Mouse (Mus musculus) forelimb bud, embryonic 11.5 days (tissue): ENCODE results near the gene Kcnj11.
A peak's percentile ranks its signal among the peaks of the same experiment; 100 is the strongest.

ENCODE experiments used
- DNase-seq: peaks from one replicate; pipeline ENCODE4 v3.0.0-alpha.2; 2012; ENCODE audit warnings: low read depth, low spot score

Kcnj11 gene

DNA sequence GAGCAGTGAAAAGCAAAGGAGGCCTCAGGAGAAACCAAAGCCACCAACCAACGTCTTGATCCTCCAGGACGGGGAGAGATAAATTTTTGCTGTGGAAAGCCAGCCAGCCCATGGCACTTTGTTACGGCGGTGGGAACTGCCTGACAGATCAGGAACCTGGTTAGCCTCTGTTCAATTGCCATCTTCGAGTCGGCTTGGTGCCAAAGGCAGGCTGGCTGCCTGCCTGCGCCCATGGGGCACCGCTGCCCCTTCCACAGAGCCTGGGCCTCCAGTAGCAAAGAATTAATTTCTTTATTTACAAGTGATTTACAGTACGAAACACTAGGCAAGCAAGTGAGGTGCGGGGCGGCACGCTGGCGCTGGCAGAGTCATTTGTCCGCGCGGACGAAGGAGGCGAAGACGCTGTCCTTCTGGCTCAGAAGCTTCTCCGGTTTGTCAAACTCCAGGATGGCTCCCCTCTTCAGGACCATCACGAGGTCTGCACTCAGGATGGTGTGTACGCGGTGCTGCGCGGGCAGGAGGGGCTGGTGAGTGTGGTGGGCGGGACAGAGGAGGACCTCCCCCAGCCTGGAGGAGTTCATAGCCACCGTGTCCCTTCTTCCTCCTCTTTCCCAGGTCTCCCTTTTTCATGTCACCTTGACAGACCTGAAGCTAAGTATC lies 3.8 kb upstream of the Kcnj11 start:
- no peak for DNase-seq

DNA sequence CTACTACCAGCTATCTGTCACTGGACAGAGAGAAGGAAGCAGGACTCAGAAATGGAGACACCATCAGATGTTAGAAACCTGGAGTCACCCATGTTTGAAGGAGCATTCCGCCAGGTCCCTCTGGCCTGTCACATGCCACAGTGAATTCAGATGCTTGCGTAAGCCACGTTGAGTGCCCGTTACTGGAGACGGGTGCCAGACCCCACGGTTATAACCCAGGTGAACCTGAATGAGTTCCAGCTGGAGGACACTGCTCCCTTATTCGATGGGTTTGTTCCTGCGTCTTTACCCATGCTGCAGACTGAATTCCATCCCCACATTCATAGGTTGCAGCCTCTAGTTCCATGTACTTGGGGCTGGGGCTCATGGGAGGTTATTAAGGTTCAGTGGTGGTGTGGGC lies 3.2 kb upstream of the Kcnj11 start:
- no peak for DNase-seq

- no peak for DNase-seq
These were observed 2.6 kb upstream of the Kcnj11 start for GRCm38 (mm10) chr7:46103075-46103591.

DNA sequence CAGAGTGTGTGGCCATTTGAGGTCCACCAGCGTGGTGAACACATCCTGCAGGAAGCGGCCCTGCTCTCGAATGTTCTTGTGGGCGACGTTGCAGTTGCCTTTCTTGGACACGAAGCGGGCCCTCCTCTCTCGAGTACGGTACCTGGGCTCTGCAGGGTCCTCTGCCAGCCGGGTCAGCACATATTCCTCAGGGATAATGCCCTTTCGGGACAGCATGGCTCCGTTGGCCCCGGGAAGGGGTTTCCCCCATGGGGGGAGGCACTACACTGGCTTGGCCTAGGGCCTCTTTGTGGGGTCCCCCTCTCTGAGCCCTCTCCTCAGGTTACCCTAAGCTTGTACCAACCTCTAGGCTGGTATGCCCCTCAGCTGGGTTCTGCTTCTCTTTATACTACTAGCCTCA lies 882 bp downstream of the Kcnj11 start:
- no peak for DNase-seq

DNA sequence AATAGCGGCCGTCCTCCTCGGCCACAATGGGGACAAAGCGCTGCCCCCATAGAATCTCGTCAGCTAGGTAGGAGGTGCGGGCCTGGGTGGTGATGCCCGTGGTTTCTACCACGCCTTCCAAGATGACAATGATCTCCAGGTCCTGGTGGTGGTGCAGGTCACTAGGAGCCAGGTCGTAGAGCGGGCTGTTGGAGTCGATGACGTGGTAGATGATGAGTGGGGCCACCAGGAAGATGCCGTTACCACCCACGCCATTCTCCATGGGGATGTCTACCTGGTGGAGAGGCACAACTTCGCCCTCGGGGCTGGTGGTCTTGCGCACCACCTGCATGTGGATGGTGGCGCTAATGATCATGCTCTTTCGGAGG lies 1.7 kb downstream of the Kcnj11 start:
- no peak for DNase-seq

GRCm38 (mm10) chr7:46098221-46098918 lies 2.2 kb downstream of the Kcnj11 start:
- no peak for DNase-seq

GRCm38 (mm10) chr7:46097319-46097783 lies 3.2 kb downstream of the Kcnj11 start:
- DNase-seq, result no peak

DNA sequence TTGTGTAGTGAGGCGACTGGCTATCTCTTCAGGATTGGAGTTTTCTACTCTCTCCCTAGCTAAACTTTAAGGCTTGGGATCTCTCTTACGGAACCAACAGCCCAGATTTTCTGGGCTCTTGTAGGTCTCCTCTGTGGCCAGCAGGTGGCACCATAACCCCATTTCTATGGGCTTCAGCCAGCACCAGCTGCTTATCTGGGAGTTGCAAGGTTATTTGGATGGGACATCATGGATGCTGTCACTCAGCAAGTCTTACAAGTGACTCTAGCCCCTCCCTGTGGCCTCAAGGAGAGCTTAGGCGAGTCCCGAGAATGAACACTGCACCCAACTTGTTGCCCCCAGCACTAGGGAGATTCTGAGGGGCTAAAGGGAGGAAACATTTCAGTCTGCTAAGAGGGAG lies 4.4 kb downstream of the Kcnj11 start:
- DNase-seq, result peak; percentile 74

DNA sequence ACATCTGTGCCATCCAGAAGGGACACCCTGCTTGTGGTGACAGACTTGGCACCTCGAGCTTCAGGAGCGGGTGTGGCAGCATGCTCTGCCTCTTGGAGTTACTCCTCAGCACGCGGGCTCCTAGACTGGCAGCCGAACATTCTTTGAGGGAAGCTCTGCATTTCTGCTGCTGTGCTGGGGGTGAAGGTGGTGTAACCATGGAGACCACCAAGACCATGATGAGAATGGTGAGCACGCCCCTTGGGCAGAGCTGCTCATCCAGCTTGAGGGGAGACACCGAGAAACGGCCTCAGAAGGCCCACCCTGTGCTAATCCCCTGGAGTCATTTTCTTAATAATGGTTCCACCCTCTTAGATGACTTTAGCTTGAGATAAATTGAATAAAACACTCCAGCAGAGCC lies 7.8 kb downstream of the Kcnj11 start:
- DNase-seq, result no peak

GRCm38 (mm10) chr7:46088241-46088640 lies 12.3 kb downstream of the Kcnj11 start:
- no peak for DNase-seq

DNA sequence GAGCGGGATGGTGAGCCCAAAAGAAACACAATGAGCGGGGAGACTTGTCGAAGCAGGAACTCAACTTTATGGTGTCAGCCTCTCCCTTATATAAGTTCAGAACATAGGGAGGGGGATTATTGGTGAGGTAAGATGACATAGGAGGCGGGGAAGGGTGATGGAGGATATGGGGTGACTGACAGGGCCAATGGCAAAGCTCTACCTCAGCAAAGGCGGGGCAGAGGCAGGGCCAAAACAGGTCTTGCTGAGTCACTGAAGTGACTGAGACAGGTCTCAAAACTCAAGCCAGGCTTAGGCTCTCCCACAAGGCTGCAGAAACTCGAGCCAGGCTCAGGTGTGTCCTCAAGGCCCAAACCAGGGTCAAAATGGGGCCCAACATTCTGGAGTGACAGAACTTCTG lies 14.2 kb downstream of the Kcnj11 start:
- no peak for DNase-seq

GRCm38 (mm10) chr7:46084839-46085513 lies 15.6 kb downstream of the Kcnj11 start:
- DNase-seq, result no peak

- DNase-seq, result no peak
These were observed 16.5 kb downstream of the Kcnj11 start for GRCm38 (mm10) chr7:46084024-46084423.

DNA sequence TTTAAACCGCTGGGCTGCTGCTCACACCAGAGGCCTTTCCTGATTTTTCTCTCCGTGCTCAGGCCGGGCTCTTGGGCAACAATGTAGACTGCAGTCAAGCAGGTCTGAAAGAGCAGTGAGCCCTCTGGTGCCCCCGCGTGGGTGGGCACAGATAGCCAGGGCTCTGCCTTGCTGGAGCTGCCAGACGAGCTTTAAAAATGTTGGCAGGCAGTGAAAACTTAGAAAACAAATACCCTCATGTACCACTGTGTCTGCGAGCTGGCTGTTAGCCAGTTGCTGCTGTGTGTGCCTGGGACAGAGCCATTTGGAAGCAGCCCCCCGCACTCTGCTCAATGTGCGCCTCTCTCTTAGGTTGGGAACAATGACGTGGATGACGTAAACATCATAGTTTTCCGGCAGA lies 22.9 kb downstream of the Kcnj11 start:
- no peak for DNase-seq

GRCm38 (mm10) chr7:46076844-46077243 lies 23.7 kb downstream of the Kcnj11 start:
- DNase-seq, result no peak

DNA sequence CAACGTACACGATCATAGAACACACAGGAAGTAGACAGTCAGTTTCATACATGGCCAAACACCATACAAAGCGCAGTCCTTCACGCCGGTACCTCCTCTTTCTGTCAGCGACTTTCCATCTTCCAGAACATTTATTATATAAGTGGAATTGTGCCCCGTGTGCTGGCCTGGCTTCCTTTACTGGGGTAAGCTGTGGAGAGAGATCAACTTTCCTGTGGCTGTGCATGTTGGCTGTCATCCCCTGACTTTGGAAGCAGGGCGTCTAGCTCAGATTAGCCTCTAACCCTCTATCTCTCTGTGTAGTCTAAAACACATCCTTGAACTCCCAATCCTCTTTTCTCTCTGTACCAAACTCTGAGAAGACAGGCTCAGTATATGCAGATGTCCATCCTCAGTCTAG lies 31.7 kb downstream of the Kcnj11 start:
- no peak for DNase-seq

GRCm38 (mm10) chr7:46063296-46063695 lies 37.3 kb downstream of the Kcnj11 start:
- DNase-seq, result no peak

GRCm38 (mm10) chr7:46061614-46062013 lies 39.0 kb downstream of the Kcnj11 start:
- no peak for DNase-seq

- DNase-seq, result no peak
These were observed 39.9 kb downstream of the Kcnj11 start for GRCm38 (mm10) chr7:46060688-46061087.

GRCm38 (mm10) chr7:46058882-46059281 lies 41.7 kb downstream of the Kcnj11 start:
- DNase-seq, result no peak

DNA sequence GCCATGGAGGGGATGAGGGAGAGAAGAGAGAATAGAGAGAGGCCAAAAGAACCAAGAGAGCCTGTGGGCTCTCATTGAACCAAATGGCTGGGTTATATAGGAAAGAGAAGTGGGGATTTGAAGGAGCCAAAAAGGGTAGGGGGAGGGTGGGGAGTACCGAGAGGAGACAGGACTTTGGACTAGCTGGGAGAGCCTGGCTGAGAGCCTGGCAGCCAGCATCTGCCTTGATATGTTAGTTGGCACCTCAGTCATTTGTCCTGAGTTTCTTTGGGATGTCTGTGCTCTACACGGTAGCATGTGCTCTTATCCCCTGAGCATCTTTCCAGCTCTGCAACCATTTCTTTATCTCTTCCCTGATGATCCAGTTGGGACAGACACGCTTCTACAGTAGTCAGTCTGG lies 47.0 kb downstream of the Kcnj11 start:
- no peak for DNase-seq

DNA sequence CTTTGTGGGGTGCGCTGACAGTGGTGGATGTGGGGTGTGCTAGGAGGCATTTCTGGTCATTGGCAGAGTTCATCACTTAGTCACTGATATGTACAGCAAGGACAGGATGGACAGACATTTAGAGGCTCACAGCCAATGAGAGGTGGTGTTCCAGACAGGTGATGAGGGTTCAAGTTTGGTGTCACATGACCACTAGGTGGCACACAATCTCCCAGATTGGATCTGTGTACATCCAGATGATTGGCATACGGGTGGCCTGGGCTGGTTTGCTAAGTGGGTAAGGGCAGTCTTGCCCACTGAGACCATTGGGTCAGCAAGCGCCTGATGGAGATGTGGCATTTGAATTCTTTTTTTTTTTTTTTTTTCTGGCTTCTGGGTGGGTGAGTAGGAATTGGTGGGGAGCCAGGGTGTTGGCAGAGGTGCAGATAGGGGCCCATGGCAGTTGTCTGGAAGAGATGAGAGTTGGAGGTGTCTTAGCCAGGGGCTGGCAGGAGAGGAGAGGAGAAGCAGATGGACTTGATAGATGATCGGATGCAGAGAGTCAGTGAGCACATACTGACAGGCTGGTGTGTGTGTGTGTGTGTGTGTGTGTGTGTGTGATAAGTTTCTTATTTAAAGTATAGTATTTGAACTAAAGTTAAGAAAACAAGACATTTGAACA lies 48.3 kb downstream of the Kcnj11 start:
- no peak for DNase-seq
